Mouse (Mus musculus) lung, postnatal 0 days (tissue): ENCODE measurements around the gene Olfr17. TPM values are rescaled to one million over a fixed set of nuclear protein-coding genes. Genes with fewer than 3 reads are reported as not detected.

Experiments
- polyA plus RNA-seq: library from polyadenylated mRNA; unstranded; fragments of >200 nt; fragmentation: Nextera tagmentation; extraction: Ambion mirVana; gene quantifications from 2 replicates; pipeline ENCODE4 v1.2.1, GENCODE M21; 2015

The Olfr17 gene
- polyA plus RNA-seq, 1 experiment from 2014 or later = not detected

Other genes starting within 250 kb of the Olfr17 start
- not detected in 2 replicates for gene Olfr703, start 249.9 kb upstream of the Olfr17 start, polyA plus RNA-seq
- gene Olfr704, start 230.0 kb upstream of the Olfr17 start, polyA plus RNA-seq = not detected in 2 replicates
- gene Olfr705, start 216.3 kb upstream of the Olfr17 start, polyA plus RNA-seq = not detected in 2 replicates
- gene Olfr706, start 205.1 kb upstream of the Olfr17 start, polyA plus RNA-seq = not detected in 2 replicates
- not detected in 2 replicates for gene Olfr707, start 192.0 kb upstream of the Olfr17 start, polyA plus RNA-seq
- not detected in 2 replicates for gene Olfr1532-ps1, start 185.2 kb upstream of the Olfr17 start, polyA plus RNA-seq
- gene Olfr709-ps1, start 161.0 kb upstream of the Olfr17 start, polyA plus RNA-seq = not detected in 2 replicates
- gene Olfr710, start 144.9 kb upstream of the Olfr17 start, polyA plus RNA-seq = not detected in 2 replicates
- gene Olfr6, start 129.3 kb upstream of the Olfr17 start, polyA plus RNA-seq = not detected in 2 replicates
- not detected in 2 replicates for gene Olfr711, start 117.8 kb upstream of the Olfr17 start, polyA plus RNA-seq
- not detected in 2 replicates for gene Olfr2, start 87.1 kb upstream of the Olfr17 start, polyA plus RNA-seq
- not detected in 2 replicates for gene Olfr713, start 62.0 kb upstream of the Olfr17 start, polyA plus RNA-seq
- gene Olfr714, start 22.2 kb upstream of the Olfr17 start, polyA plus RNA-seq = not detected in 2 replicates
- gene Olfr715b, start 17.1 kb downstream of the Olfr17 start, polyA plus RNA-seq = not detected in 2 replicates
- gene Olfr715, start 37.9 kb downstream of the Olfr17 start, polyA plus RNA-seq = not detected in 2 replicates
- gene Olfr716, start 45.1 kb downstream of the Olfr17 start, polyA plus RNA-seq = not detected in 2 replicates
- not detected in 2 replicates for gene Nlrp14, start 73.8 kb downstream of the Olfr17 start, polyA plus RNA-seq
- gene Rbmxl2, start 116.2 kb downstream of the Olfr17 start, polyA plus RNA-seq = not detected in 2 replicates